Mouse (Mus musculus): ENCODE data around the gene Olfr1395. TPM values are rescaled to one million over a fixed set of nuclear protein-coding genes. Genes with fewer than 3 reads are reported as not detected.

Gene Olfr1395
- polyA plus RNA-seq, 1 experiment = not detected

GRCm38 (mm10) chr11:49107650-49108537, 34.2 kb upstream of the Olfr1395 start:
- TF ChIP-seq CTCF (IDR thresholded peaks at IDR 0.05; ENCODE audit: control insufficient read depth, insufficient read depth, low read length) (no peak), POLR2A (IDR thresholded peaks at IDR 0.05; ENCODE audit: borderline replicate concordance, control insufficient read depth, low read depth, low read length) (no peak)
- no peak overlapping the region for H3K27ac ChIP-seq (ENCODE audit: control insufficient read depth, insufficient read depth, low read depth, low read length, poor library complexity)
- 66% methylated on average over 10 of the region's 10 CpGs for WGBS
- no peak overlapping the region for H3K4me3 ChIP-seq (replicated peaks; ENCODE audit: control insufficient read depth, low read depth, low read length)
- H3K4me1 ChIP-seq (ENCODE audit: control insufficient read depth, insufficient read depth, low read length) = no peaks in the 10 kb centered on the region; the same call in 1 of the 2 replicates

- 37% methylated on average over 1 of the region's 1 CpGs for WGBS
- Histone ChIP-seq H3K4me1 (ENCODE audit: control insufficient read depth, insufficient read depth, low read length) (no peaks in the 10 kb centered on the region; the same call in 1 of the 2 replicates), H3K27ac (ENCODE audit: control insufficient read depth, insufficient read depth, low read depth, low read length, poor library complexity) (no peak overlapping the region), H3K4me3 (replicated peaks; ENCODE audit: control insufficient read depth, low read depth, low read length) (no peak overlapping the region)
- TF ChIP-seq CTCF (IDR thresholded peaks at IDR 0.05; ENCODE audit: control insufficient read depth, insufficient read depth, low read length) (peak; percentile 58), POLR2A (IDR thresholded peaks at IDR 0.05; ENCODE audit: borderline replicate concordance, control insufficient read depth, low read depth, low read length) (no peak)
Measured at GRCm38 (mm10) chr11:49108833-49109232, 33.2 kb upstream of the Olfr1395 start.

GRCm38 (mm10) chr11:49111000-49111399, 31.1 kb upstream of the Olfr1395 start:
- Histone ChIP-seq H3K27ac (ENCODE audit: control insufficient read depth, insufficient read depth, low read depth, low read length, poor library complexity) (no peak overlapping the region), H3K4me3 (replicated peaks; ENCODE audit: control insufficient read depth, low read depth, low read length) (no peak overlapping the region), H3K4me1 (ENCODE audit: control insufficient read depth, insufficient read depth, low read length) (no peaks in the 10 kb centered on the region; the same call in 1 of the 2 replicates)
- TF ChIP-seq CTCF (IDR thresholded peaks at IDR 0.05; ENCODE audit: control insufficient read depth, insufficient read depth, low read length) (no peak), POLR2A (IDR thresholded peaks at IDR 0.05; ENCODE audit: borderline replicate concordance, control insufficient read depth, low read depth, low read length) (no peak)
- 79% methylated on average over 1 of the region's 1 CpGs for WGBS

GRCm38 (mm10) chr11:49112624-49113219, 29.4 kb upstream of the Olfr1395 start:
- H3K4me1 ChIP-seq (ENCODE audit: control insufficient read depth, insufficient read depth, low read length) = no peaks in the 10 kb centered on the region; the same call in 1 of the 2 replicates
- H3K27ac ChIP-seq (ENCODE audit: control insufficient read depth, insufficient read depth, low read depth, low read length, poor library complexity) = no peak overlapping the region
- WGBS = 75% methylated on average over 6 of the region's 6 CpGs
- TF ChIP-seq CTCF (IDR thresholded peaks at IDR 0.05; ENCODE audit: control insufficient read depth, insufficient read depth, low read length) = no peak
- no peak for TF ChIP-seq POLR2A (IDR thresholded peaks at IDR 0.05; ENCODE audit: borderline replicate concordance, control insufficient read depth, low read depth, low read length)
- no peak overlapping the region for H3K4me3 ChIP-seq (replicated peaks; ENCODE audit: control insufficient read depth, low read depth, low read length)

GRCm38 (mm10) chr11:49114158-49114557, 27.9 kb upstream of the Olfr1395 start:
- Histone ChIP-seq H3K4me1 (ENCODE audit: control insufficient read depth, insufficient read depth, low read length) (no peaks in the 10 kb centered on the region), H3K27ac (ENCODE audit: control insufficient read depth, insufficient read depth, low read depth, low read length, poor library complexity) (no peak overlapping the region), H3K4me3 (replicated peaks; ENCODE audit: control insufficient read depth, low read depth, low read length) (no peak overlapping the region)
- no peak for TF ChIP-seq CTCF (IDR thresholded peaks at IDR 0.05; ENCODE audit: control insufficient read depth, insufficient read depth, low read length)
- no peak for TF ChIP-seq POLR2A (IDR thresholded peaks at IDR 0.05; ENCODE audit: borderline replicate concordance, control insufficient read depth, low read depth, low read length)
- 2% methylated on average over 2 of the region's 2 CpGs for WGBS

- TF ChIP-seq POLR2A (IDR thresholded peaks at IDR 0.05; ENCODE audit: borderline replicate concordance, control insufficient read depth, low read depth, low read length) (no peak), CTCF (IDR thresholded peaks at IDR 0.05; ENCODE audit: control insufficient read depth, insufficient read depth, low read length) (no peak)
Measured at GRCm38 (mm10) chr11:49114774-49115173, 27.3 kb upstream of the Olfr1395 start, which contains the start of gene Olfr1396. Olfr1396 (minus strand) TSS chr11:49114874.

GRCm38 (mm10) chr11:49119635-49120034, 22.4 kb upstream of the Olfr1395 start:
- no peak overlapping the region for H3K27ac ChIP-seq (ENCODE audit: control insufficient read depth, insufficient read depth, low read depth, low read length, poor library complexity)
- 82% methylated on average over 3 of the region's 3 CpGs for WGBS
- H3K4me3 ChIP-seq (replicated peaks; ENCODE audit: control insufficient read depth, low read depth, low read length) = no peak overlapping the region
- TF ChIP-seq POLR2A (IDR thresholded peaks at IDR 0.05; ENCODE audit: borderline replicate concordance, control insufficient read depth, low read depth, low read length) = no peak
- no peak for TF ChIP-seq CTCF (IDR thresholded peaks at IDR 0.05; ENCODE audit: control insufficient read depth, insufficient read depth, low read length)
- H3K4me1 ChIP-seq (ENCODE audit: control insufficient read depth, insufficient read depth, low read length) = no peaks in the 10 kb centered on the region

More at GRCm38 (mm10) chr11:49114774-49115173, 27.3 kb upstream of the Olfr1395 start, which contains the start of gene Olfr1396:
- no peak within 1 kb of the TSS for H3K4me3 ChIP-seq (replicated peaks; ENCODE audit: control insufficient read depth, low read depth, low read length)
- no peak within 1 kb of the TSS for H3K27ac ChIP-seq (ENCODE audit: control insufficient read depth, insufficient read depth, low read depth, low read length, poor library complexity)
- no peaks in the 10 kb centered on the region for H3K4me1 ChIP-seq (ENCODE audit: control insufficient read depth, insufficient read depth, low read length)

GRCm38 (mm10) chr11:49124169-49124568, 17.9 kb upstream of the Olfr1395 start:
- 88% methylated on average over 2 of the region's 2 CpGs for whole genome bisulfite sequencing
- TF ChIP-seq CTCF (IDR thresholded peaks at IDR 0.05; ENCODE audit: control insufficient read depth, insufficient read depth, low read length) (no peak), POLR2A (IDR thresholded peaks at IDR 0.05; ENCODE audit: borderline replicate concordance, control insufficient read depth, low read depth, low read length) (no peak)
- Histone ChIP-seq H3K4me1 (ENCODE audit: control insufficient read depth, insufficient read depth, low read length) (no peaks in the 10 kb centered on the region), H3K4me3 (replicated peaks; ENCODE audit: control insufficient read depth, low read depth, low read length) (no peak overlapping the region), H3K27ac (ENCODE audit: control insufficient read depth, insufficient read depth, low read depth, low read length, poor library complexity) (no peak overlapping the region)
